Mouse (Mus musculus) spleen, postnatal 10 days (tissue): ENCODE results near the gene Eri2.
"Not testable (repeated sequence)": the region's sequence is repeated elsewhere in the genome, so short reads cannot be mapped to it uniquely, and the experiment has no call there.

Source experiments
- DNase-seq, 2 experiments: peaks; one replicate each; pipeline ENCODE4 v3.0.0; 2021 to 2022; ENCODE audit warnings: low spot score in 2 of 2

Gene Eri2

GRCm38 (mm10) chr7:119739798-119740468 lies 53.9 kb downstream of the Eri2 start:
- DNase-seq: not testable (repeated sequence)

- no peak for DNase-seq
Measured at GRCm38 (mm10) chr7:119738877-119739276, 55.0 kb downstream of the Eri2 start.

GRCm38 (mm10) chr7:119731262-119731661 lies 62.6 kb downstream of the Eri2 start:
- peak in 1 of 2 experiments; percentile 25 for DNase-seq

GRCm38 (mm10) chr7:119727621-119728020 lies 66.2 kb downstream of the Eri2 start:
- DNase-seq: no peak

GRCm38 (mm10) chr7:119720947-119721310 lies 72.9 kb downstream of the Eri2 start:
- DNase-seq: no peak

- DNase-seq: peak; percentile 87 to 95
Measured at GRCm38 (mm10) chr7:119720253-119720946, 73.5 kb downstream of the Eri2 start, which contains the start of gene Thumpd1. Thumpd1 (minus strand) TSS chr7:119720798.
